Mouse (Mus musculus) naive thymus-derived CD4-positive, alpha-beta T cell, adult 2 months (primary cell): ENCODE data around the gene 0610010F05Rik.
"Not testable (repeated sequence)": the region's sequence is repeated elsewhere in the genome, so short reads cannot be mapped to it uniquely, and the experiment has no call there.

Source experiments
- DNase-seq: peaks from one replicate; pipeline ENCODE4 v3.0.0-alpha.2; 2011; ENCODE audit warnings: low read depth

The 0610010F05Rik gene

DNA sequence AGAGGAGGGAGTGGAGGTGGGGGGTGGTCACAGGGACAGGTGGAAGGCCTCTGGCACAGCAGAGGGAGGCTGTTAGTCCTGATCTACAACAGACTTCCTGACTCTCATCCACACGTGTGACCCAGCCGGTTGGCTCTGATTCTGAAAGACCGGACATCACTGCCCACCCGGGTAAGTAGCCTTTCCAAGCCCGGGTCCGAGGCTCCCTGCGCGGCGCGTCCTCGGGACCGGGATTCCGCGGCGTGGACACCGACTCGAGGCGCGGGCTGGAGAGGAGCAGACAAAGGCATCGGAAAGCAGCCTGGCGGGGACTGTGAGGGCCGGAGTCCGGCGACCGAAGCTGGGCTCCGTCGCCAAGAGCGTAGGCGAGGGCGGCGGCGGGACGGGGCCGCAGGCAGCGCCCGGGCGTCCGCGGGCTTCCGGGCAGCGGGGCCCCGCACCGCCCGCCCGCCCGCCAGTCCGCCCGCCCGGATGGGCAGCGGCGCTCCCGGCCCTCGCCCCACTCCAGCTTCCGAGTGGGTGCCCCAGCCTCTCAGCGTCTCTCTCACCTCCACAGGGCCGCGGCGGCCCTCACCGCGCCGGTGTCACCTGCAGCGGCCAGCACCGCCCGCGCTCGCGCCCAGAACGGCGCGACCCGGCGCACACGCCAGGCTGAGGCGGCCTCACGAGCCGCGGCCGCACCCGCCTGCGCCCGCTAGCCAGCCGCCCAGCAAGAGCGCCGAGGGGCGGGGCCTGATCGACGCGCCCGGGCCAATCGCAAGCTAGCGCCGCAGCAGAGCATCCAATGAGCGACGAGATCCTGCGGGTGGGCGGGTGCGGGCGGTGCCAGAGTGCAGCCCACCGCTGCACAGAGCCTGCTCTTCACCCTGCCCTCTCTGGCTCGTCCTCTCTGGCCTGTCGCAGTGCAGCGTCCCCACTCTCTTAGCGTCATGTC, at the start of gene 0610010F05Rik:
0610010F05Rik (minus strand) TSS at position 695 of the 934 bp plus-strand sequence.
- DNase-seq: peak; percentile 94

DNA sequence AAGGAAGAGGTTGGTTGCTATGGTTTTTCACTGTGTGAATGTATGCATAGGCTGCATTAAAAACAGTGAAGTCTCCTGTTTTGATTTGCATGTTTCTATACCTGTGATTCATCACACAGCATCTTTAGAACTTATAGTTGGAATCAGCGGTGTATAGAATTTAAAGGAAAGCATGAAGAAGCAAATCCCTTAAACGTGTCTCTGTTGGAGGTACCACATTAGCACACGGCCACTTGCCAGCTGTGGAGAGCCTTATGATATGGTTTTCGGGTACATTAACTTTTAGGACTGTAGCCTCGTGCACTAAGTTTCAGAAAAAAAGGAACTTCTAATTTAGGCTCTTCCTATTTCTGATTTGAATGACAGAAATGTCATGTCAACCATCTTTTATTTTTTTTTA, 49.1 kb upstream of the 0610010F05Rik start:
- DNase-seq: no peak

DNA sequence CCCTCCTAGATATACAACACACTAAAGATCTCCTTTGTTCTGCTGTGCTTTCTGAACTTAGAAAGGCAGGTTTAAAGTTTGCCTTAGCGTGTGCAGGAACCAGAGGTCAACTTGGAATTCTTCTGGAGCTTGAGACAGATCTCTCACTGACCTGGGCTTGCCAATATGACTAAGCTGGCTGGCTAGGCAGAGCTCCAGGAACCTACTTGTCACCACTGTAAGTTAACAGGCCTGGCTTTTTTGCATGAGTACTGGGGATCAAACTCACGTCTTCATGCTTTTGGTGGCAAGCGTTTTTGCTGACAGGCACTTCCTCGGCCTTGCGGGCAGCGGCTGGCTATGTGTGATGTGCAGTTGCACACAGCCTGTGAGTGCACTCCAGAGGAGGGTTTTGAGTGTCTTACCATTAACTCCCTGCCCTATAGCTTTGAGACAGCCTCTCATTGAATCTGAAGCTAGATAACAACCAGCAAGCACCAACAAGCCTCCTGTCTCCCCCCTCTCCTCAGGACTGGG, 47.1 kb upstream of the 0610010F05Rik start:
- no peak for DNase-seq

DNA sequence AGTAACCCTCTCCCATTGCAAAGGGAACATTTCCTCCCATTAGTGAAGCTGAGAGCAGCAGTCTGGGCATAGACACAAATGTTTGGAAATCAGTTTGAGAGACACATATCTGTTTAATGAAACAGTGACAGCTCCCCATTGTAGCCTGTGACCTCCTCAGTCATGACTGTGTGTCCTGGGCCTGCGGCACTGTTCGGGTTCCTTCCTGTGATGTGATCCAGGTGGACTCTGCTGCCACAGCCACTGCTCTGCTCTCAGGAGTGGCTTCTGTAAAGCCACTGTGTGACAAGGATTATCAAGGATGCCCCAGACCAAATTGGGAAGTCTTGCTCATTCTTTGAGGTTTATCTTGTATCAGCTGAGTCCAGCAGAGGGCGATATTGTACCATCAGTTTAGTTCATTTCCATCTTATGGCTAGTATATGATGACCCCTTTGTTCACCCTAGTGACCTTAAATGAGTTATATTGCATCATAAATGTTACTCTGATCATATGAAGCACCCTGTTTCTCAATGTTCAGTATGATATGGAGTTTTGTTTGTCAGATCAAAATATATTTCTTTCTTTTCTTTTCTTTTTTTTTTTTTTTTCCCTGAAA, 45.7 kb upstream of the 0610010F05Rik start:
- peak; percentile 87 for DNase-seq

DNA sequence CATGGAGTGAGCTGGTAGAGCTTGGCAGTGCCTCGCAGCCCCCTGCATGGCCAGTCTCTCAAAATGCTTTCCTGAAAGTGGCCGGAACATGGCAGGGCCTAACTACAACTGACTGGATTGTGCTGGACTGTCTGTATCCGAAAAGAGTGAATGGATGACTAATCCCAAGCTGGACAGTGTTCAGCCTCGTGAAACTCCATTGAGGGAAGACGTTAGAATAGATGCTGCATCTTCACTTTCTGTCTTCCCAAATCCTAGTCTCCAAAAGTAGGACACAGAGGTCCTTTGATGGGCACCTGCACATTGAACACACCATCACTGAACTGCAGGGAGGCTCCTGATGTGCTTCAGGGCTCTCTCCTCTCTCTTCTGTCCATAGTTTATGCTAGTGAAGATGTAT, 42.7 kb upstream of the 0610010F05Rik start:
- DNase-seq: no peak

DNA sequence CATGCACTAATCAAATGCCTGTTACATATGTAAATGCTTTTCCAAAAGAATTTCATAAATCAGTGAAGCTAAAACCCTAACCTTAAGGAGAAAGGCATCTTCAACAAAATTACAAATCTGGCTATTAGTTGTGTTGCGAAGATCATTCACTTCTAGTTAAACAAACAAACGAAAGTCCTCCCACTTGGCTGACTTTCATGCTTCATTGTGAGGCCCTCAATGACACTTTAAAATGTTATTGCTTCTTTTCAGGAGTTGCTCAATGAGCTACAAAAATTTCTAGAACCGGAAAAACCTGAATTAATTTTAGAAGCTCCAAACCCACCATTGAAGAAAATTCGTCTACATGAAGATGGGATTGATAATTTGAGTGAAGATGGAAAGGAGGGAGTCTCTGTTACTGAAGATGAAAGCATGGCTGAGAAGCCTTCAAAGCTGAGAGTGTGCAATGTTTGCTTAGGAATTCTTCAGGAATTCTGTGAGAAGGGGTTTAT, 38.9 kb upstream of the 0610010F05Rik start:
- DNase-seq: no peak

DNA sequence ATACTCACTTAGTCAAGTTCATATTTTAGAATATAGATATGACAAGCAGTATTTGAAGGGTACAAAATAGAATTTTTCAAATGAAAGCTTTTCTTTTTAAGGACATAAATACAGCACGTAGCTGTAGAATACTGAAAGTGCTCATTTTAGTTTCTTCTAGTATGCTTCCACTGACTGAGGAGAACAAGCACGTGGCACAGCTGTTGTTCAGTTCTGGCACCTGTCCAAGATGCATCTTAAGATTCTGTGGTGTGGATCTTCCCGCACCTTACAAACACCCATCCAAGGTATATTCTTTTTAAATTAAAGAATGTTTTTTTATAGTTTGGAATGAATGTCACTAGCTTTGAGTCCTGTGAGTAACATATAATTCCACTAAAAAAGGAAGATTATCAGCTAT, 33.7 kb upstream of the 0610010F05Rik start:
- DNase-seq: peak; percentile 52

DNA sequence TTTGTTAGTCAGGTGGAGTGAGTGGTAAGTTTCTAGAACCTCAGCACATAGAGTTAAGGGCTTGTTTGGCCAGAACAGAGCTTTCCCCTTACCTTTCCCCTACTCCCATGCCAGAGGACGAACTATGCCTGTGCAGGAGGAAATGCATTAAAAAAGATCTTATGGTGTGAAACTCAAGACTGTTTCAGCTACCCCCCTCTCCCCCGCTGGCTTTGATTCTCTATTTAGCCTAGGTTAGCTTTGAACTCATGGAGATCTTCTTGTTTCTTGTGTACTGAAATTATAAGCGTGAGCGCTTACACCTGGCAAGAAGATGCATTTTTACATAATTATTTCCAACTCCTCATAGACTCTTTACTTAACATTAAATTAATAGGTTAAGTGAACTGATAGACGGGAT, 33.1 kb upstream of the 0610010F05Rik start:
- no peak for DNase-seq

DNA sequence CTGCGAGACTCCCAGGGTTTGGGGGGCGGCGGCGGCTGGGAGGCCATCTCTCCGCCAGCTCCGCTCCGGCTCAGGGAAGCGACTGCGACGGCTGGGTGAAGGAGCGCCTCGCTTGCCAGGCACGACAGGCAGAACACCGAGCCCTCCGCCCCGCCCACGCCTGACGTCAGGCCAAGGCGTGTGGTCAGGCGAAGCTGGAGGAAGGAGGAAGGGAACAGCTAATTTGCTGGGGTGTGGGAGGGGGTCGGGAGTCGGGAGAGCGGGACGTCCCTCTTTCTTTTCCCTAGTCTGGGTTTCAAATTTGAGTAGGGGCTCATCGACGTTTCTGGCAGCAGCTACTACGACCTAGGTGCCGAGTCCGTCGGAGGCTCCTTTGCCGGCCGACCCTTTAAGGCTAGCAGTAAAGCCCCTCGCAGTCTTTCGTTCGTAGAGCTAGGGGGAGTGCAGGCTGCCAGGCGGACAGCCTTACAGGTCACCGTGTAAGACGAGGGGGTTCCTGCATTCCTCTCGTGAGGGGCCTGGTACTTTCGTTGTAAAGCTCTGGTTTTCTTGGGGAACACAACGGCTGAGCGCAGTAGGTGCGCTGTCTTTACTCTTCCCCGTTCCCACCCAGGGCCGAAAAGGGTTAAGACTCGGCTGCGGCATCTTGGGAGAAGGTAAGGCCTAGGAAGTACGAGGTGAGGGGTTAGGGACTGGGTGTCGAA, 32.5 kb upstream of the 0610010F05Rik start, which contains the start of gene Pex13:
Pex13 (minus strand) TSS at position 162 of the 704 bp plus-strand sequence.
- peak; percentile 87 for DNase-seq

DNA sequence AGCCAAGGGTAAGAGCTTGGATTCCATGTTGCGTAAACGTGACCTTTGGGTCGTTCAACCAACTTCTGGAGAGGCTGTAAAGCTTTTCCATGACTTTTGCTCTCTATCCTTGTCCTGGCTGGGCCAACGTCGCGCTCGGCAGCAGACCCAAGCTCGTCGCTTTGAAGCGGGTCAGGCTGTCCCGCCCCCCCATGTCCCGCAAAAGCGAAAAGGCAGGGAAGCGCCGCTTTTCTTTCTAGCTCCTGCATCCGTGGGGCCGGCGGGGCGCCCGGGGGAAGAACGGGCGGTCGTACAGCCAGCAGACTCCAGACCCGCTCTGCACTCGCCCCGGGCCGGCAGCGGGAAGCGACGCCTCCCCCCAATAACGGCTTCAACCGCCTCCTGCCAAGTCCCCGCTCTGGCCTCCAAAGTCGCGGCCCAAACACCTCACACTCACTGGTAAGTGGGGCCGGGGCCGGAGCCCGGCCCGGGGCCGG, 31.9 kb upstream of the 0610010F05Rik start, which contains the start of gene Pus10:
Pus10 (plus strand) TSS at position 364 of the 476 bp plus-strand sequence.
- DNase-seq: no peak

DNA sequence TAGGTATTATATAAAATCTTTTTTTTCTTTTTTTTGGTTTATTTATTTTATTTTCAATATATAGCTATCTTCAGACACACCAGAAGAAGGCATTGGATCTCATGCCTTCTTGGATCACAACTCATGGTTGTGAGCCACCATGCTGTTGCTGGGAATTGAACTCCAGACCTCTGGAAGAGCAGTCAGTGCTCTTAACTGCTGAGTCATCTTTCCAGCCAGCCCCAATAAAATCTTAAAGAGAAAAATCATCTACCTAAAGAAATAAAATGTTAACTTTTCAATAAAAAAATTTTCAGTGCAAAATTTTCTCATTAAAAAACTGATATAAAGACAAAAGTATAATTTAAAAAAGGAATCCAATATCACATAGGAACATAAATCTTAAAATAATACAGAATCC, 30.8 kb upstream of the 0610010F05Rik start:
- DNase-seq: no peak

DNA sequence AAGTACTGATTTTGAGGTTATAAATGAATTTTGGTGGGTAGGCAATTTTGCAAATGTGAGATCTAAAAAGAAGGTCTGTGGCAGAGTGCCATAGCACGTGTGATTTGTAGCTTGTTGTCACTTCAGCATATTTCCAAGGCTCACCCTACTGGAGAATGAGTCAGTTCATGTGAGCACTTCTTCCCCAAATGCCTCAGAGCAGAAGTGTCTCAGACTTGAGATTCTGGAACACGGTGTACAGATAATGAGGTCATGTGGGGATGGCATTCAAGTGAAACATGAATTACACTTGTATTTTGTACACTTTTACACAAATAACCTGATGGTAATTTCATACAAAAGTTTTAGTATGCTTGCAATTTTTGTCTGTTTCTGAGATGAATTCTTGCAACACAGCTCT, 24.4 kb upstream of the 0610010F05Rik start:
- no peak for DNase-seq

DNA sequence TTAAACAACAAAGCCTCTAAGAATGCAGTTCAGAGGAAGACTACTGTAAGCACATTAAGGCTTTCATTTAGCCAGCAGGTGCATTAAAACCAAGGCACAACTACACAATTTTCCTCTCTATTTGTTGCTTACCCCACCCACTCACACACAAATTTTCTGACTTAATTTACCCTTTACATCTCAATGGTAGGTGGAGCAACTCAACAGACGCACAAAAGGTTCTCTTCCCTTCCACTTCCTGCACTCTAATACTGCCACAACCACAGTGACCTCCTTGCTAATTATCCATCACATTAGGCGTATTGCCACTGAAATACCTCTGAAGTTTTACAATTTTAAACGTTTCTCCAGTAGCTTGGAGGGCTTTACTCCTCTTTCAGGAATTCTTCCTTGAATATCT, 20.2 kb upstream of the 0610010F05Rik start:
- DNase-seq: no peak

DNA sequence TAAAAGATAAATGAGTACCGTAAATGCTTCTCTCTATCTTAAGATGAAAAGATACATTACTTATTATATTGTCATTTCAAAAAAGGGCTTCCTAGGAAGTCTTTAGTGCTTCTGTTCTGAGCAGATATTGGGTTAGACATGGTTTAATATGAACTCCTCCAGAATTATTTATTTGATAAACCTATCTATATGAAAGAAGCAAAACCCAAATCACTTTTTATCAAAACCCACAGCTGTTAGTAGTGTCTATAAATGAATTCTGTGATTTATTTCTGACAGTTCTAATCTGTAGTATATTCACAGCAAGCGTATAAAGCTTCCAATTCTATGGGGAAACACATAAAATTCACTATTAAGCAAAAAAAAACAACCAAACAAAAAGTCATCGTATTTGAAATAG, 14.4 kb upstream of the 0610010F05Rik start:
- no peak for DNase-seq

DNA sequence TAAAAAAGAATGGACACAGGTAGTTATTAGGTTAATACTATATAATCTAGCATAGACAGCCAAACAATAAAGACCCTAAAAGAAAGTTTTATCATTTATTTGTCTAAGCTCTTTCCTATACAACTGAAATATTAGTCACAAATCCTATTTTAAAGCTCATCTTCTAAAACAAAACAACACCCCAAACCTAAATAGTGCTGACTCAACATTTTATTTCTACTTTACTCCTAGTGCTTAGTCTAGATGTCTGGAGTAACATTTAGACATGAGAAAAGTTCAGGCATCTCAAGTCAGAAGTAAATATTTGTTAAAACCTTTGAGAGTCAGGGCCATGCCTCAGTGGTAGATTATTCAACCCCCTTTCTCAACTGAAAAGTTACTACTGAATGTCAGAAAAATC, 14.0 kb upstream of the 0610010F05Rik start:
- DNase-seq: no peak

DNA sequence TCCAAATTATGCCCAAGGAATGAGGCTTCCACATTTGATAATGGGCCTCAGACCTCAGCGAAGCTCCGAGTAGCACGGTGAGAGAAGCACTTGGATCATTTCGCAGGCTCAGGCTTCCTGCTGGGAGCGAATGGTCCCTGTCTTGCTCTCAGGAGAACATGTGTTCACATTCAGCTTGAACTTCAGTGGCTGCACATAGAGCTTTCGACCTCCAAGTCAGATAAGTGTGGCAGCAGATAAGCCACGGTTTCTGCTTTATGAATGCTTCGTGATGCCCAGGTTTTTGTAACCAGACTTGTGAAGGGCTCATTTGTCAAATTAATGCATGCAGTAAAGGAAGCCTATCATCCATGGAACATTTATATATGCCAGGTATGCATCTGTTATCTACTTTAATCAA, 1.1 kb upstream of the 0610010F05Rik start:
- peak; percentile 6 for DNase-seq

DNA sequence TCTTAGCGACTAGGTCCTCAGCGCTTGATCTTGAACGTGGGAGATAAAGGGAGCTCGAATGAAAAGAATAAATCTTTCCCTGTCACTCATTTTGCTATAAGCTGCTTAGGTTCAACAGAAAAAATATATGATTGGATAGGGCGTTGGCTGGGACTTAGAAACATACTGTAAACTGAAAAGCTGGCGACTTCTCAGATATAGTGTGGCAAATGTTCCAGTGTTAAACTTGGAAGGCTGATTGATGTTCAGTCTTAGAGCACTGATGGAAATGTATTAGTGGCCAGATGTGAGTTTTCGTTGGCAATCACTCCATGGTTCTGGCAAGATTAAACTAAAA, 408 bp upstream of the 0610010F05Rik start:
- no peak for DNase-seq

DNA sequence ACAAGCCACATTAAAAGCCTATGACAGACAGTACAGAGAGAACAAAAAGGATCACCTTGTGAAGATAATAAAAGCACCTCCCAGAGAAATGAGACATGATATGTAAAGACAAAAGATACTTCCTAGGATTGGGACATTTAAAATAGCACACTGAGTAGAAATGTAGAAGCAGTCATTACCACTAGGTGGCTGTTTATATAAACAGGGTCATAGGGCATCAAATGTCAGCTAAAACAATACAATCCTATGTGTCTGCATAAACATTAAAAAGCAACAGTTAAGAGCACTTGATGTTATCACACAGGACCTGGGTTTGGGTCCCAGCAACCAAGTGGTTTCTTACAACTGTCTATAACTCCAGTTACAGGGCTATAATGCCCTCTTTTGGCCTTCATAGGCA, 2.8 kb downstream of the 0610010F05Rik start:
- DNase-seq: peak; percentile 25

DNA sequence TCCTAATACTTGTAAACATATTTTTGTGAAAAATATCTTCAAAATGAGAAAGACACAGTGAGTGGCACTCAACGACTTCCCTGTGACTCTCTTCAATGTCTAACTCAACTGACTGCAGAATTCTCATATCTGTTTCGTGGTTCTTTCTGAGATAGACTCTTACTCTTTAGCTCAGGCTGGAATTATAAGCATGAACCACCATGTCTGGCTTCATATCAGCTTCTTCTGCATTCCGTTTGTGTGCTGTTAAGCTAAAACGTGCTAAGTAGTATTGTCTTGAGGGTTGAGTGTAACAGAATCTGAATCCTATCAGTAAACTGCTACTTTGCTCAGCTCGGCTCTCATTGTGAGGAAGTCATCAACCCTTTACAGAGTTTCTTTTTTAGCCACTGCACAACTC, 14.4 kb downstream of the 0610010F05Rik start:
- no peak for DNase-seq

DNA sequence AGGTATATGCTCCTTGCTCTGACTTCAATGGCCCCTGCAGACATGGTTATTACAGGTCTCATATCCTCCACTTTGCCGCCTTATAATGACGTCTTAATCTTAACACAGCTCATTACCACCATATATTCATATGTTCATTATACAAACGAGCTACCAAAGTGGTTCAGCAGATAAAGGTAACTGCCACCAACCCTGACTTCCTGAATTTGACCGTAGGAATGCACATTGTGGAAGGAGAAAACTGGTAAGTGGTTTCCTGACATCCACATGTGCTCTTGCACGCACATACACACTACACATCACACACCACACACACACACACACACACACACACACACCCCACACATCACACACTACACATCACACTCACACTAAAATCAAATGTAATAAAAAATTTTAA, 18.9 kb downstream of the 0610010F05Rik start:
- DNase-seq: no peak

DNA sequence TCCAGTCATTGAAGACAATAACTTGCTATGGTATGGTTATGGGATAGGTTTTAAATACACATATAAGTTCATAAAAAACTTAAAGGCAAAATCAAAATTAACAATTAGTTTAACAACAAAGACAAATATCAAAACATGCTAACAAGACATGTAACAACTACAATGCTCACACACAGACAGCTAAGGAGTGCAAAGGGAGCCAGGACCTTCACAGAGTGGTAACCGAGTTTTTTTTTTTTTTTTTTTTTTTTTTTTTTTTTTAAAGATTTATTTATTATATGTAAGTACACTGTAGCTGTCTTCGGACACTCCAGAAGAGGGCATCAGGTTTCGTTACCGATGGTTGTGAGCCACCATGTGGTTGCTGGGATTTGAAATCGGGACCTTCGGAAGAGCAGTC, 26.1 kb downstream of the 0610010F05Rik start:
- not testable (repeated sequence) for DNase-seq

DNA sequence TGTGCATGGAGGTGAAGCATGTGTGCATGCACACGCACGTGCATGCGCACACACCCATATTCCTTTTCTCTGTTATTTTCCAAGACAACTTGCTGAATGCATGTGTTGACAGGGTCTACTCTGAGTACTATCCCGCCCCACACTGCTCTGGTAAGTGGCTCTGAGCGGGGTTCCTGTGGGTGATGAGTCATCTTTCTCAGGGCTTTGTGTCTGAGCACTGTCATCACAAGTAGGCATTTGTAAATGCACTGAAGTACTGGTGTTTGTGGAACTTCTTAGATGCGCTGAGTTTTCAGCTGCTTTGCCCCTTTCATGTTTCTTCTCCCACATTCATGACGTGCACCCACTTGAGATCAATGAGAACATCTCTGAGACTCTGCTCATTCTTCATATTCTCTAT, 63.3 kb downstream of the 0610010F05Rik start:
- no peak for DNase-seq
